Mouse (Mus musculus): Measurements from ENCODE around the gene Gmeb2.

GRCm38 (mm10) chr2:181220361-181220760 lies 67.5 kb downstream of the Gmeb2 start:
- TF ChIP-seq CTCF (IDR thresholded peaks at IDR 0.05; ENCODE audit: low read depth) (no peak), EP300 (IDR thresholded peaks at IDR 0.05; ENCODE audit: low read depth) (no peak)

Data from liver, postnatal 0 days (tissue).